Mouse (Mus musculus): ENCODE measurements around the gene Dnah12. TPM values are rescaled to one million over a fixed set of nuclear protein-coding genes. Genes with fewer than 3 reads are reported as not detected.
"Not testable (repeated sequence)": the region's sequence is repeated elsewhere in the genome, so short reads cannot be mapped to it uniquely, and the experiment has no call there.

Dnah12 gene
- polyA plus RNA-seq, 1 experiment from 2014 or later = 0.01 TPM

DNA sequence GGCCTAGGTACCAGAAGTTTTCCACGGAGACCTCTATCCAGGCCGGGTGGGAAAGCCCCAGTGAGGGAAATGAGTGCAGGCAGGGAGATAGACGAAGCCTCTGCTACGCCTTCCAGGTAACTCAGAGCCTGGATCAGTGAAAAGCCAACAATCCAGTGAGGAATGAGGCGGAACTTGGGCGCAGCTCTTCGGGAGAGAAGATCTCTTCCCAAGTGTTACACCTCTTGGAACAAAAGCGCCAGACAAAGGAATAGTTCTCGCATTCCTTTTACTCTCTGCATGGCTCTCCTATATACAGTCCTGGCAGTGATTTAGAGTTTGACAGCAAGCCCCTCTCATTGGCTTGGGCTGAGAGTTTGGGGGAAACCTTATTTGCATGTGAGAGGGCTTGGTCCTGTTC is 217.4 kb downstream of the Dnah12 start:
- not testable (repeated sequence) for DNase-seq (ENCODE audit: low spot score); H3K27ac ChIP-seq (ENCODE audit: low read depth, low read length); H3K4me1 ChIP-seq (ENCODE audit: control insufficient read depth, insufficient read depth, low read length); H3K9ac ChIP-seq (ENCODE audit: low read length); H3K36me3 ChIP-seq (ENCODE audit: control insufficient read depth, insufficient read depth, low read length); H3K4me2 ChIP-seq (ENCODE audit: low read depth); H3K9me3 ChIP-seq (ENCODE audit: control insufficient read depth, low read length); H3K27me3 ChIP-seq (ENCODE audit: control insufficient read depth, insufficient read depth, low read length); H3K4me3 ChIP-seq (ENCODE audit: low read depth, low read length); ATAC-seq (ENCODE audit: insufficient read depth, low FRiP score, low TSS enrichment)
- 46% methylated on average over 9 of the region's 9 CpGs for WGBS

DNA sequence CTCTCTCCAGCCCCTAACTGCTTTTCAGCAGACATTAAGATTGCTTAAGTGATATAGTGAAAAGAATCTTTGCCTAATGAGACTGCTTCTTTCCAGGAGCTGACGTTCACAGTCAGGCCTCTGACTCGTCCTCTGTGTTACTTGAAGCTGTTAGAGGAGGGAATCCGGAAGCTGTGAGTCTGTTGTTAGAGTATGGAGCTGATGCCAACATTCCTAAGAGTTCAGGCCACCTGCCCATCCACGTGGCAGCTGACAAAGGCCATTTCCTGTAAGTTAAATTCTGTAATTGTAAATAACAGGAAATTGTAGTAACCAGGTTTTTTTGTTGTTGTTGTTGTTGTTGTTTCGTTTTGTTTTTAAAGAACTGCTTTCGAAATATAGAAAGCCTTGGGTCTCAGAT is 218.1 kb downstream of the Dnah12 start:
- H3K9me3 ChIP-seq (ENCODE audit: control insufficient read depth, low read length) = no peaks in the 10 kb centered on the region
- no peak overlapping the region for H3K4me2 ChIP-seq (ENCODE audit: low read depth)
- no peak for ATAC-seq (ENCODE audit: insufficient read depth, low FRiP score, low TSS enrichment)
- H3K4me1 ChIP-seq (ENCODE audit: control insufficient read depth, insufficient read depth, low read length) = no peaks in the 10 kb centered on the region
- H3K27me3 ChIP-seq (ENCODE audit: control insufficient read depth, insufficient read depth, low read length) = no peaks in the 10 kb centered on the region
- WGBS = 76% methylated on average over 6 of the region's 6 CpGs
- no peak for DNase-seq (ENCODE audit: low spot score)
- H3K9ac ChIP-seq (ENCODE audit: low read length) = no peak overlapping the region
- H3K27ac ChIP-seq (ENCODE audit: low read depth, low read length) = no peak overlapping the region
- no peak overlapping the region for H3K4me3 ChIP-seq (ENCODE audit: low read depth, low read length)
- no peaks in the 10 kb centered on the region for H3K36me3 ChIP-seq (ENCODE audit: control insufficient read depth, insufficient read depth, low read length)

DNA sequence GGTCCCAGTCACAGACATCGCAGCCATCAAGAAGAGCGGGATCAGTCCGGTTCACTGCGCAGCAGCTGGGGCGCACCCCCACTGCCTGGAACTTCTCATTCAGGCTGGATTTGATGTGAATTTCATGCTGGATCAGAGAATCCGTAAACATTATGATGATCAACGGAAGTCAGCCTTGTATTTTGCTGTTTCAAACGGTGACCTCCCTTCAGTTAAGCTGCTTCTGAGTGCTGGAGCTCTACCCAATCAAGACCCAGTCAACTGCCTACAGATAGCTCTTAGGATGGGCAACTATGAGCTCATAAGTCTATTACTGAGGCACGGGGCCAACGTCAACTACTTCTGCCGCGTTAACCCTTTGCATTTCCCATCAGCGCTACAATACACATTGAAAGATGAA is 218.8 kb downstream of the Dnah12 start:
- Histone ChIP-seq H3K4me1 (ENCODE audit: control insufficient read depth, insufficient read depth, low read length) (no peaks in the 10 kb centered on the region), H3K4me3 (ENCODE audit: low read depth, low read length) (no peak overlapping the region), H3K36me3 (ENCODE audit: control insufficient read depth, insufficient read depth, low read length) (no peaks in the 10 kb centered on the region), H3K27ac (ENCODE audit: low read depth, low read length) (no peak overlapping the region), H3K9ac (ENCODE audit: low read length) (no peak overlapping the region), H3K27me3 (ENCODE audit: control insufficient read depth, insufficient read depth, low read length) (no peaks in the 10 kb centered on the region), H3K9me3 (ENCODE audit: control insufficient read depth, low read length) (no peaks in the 10 kb centered on the region), H3K4me2 (ENCODE audit: low read depth) (no peak overlapping the region)
- DNase-seq (ENCODE audit: low spot score) = no peak
- WGBS = 93% methylated on average over 13 of the region's 13 CpGs
- no peak for ATAC-seq (ENCODE audit: insufficient read depth, low FRiP score, low TSS enrichment)

DNA sequence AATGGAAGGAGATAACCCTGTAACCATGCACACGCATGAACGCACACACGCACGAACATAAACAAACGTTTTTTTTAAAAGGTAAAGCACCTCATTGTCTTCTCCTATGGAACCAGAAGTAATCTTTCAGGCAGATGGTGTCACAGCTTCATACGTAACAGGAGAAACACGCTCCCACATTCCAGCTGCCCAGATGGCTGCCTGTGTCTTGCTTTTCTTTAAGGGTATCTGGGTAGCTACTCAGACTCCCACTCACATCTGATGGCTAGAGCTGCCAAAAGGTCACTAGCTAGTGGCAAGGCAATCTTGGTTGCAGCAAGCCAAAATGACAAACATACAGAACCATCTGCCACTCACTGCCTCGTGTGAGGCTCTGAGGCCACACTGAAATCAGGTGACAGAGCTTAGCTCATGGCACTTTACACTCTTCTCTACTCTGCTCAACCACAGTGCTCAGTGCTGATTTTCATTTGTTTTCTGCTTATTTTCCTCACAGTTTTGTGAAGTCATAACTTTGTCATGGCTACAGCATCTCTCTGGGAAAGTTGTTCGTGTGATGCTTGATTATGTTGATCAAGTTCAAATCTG is 220.7 kb downstream of the Dnah12 start:
- Histone ChIP-seq H3K4me2 (ENCODE audit: low read depth) (no peak overlapping the region), H3K9me3 (ENCODE audit: control insufficient read depth, low read length) (no peaks in the 10 kb centered on the region), H3K27ac (ENCODE audit: low read depth, low read length) (no peak overlapping the region), H3K4me3 (ENCODE audit: low read depth, low read length) (no peak overlapping the region), H3K9ac (ENCODE audit: low read length) (no peak overlapping the region), H3K36me3 (ENCODE audit: control insufficient read depth, insufficient read depth, low read length) (no peaks in the 10 kb centered on the region), H3K4me1 (ENCODE audit: control insufficient read depth, insufficient read depth, low read length) (no peaks in the 10 kb centered on the region), H3K27me3 (ENCODE audit: control insufficient read depth, insufficient read depth, low read length) (no peaks in the 10 kb centered on the region)
- 55% methylated on average over 9 of the region's 9 CpGs for WGBS
- DNase-seq (ENCODE audit: low spot score) (no peak), ATAC-seq (ENCODE audit: insufficient read depth, low FRiP score, low TSS enrichment) (no peak)

DNA sequence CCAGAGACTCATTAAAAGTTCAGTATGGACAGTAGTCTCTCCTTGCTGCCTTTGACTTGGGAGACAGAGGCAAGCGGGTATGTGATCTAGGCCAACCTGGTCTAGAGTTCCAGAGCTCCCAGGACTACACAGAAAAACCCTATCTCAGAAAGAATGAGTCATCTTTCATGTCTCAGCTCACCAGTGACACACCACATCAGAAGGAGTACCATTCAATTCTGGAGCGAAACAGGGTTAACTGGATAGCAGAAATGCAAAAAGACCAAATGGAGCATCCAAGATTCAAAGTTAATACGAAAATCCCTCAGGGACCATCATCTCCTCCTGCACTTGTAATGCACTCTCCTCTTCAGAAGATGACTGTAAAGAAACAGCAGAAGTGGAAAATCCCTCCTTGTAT is 226.2 kb downstream of the Dnah12 start:
- H3K4me1 ChIP-seq (ENCODE audit: control insufficient read depth, insufficient read depth, low read length) = no peaks in the 10 kb centered on the region
- ATAC-seq (ENCODE audit: insufficient read depth, low FRiP score, low TSS enrichment) = no peak
- H3K4me2 ChIP-seq (ENCODE audit: low read depth) = no peak overlapping the region
- no peak overlapping the region for H3K9ac ChIP-seq (ENCODE audit: low read length)
- no peak for DNase-seq (ENCODE audit: low spot score)
- H3K9me3 ChIP-seq (ENCODE audit: control insufficient read depth, low read length) = no peaks in the 10 kb centered on the region
- H3K27ac ChIP-seq (ENCODE audit: low read depth, low read length) = no peak overlapping the region
- no peak overlapping the region for H3K4me3 ChIP-seq (ENCODE audit: low read depth, low read length)
- 96% methylated on average over 3 of the region's 3 CpGs for WGBS
- H3K27me3 ChIP-seq (ENCODE audit: control insufficient read depth, insufficient read depth, low read length) = no peaks in the 10 kb centered on the region
- H3K36me3 ChIP-seq (ENCODE audit: control insufficient read depth, insufficient read depth, low read length) = no peaks in the 10 kb centered on the region

DNA sequence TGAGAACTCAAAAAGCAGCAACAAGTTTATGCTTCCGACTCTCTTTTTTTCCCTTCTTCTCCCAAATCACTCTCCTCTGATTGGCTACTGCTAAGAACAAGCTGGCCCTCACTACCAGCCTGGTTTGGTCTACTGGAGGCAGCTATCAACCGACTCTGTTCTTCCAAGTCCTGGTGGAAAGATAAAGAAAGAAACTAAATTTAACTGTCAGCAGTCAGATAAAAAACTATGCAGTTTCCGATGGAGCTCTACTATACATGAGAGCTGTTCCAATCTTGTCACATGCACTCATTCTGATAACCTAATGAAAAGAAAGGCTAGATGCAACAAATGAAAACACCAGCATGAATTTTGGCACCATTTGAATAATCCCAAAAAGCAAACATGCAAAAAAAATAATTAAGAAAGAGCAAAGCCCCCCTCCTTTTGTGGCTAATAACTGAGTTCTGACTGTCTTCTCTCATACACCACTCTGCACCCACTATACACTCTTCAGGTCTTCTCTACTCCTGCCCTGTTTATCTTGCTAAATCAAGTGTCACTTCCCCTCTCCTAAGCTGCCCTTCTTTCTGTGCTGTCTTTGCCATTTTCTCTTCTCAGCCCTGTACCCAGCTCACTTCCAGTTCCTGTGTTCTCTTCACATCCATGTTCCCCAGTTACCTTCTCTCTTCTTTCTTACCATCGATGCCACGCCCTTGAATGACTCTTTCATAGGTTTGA is 230.8 kb downstream of the Dnah12 start:
- Histone ChIP-seq H3K4me3 (ENCODE audit: low read depth, low read length) (no peak overlapping the region), H3K27ac (ENCODE audit: low read depth, low read length) (no peak overlapping the region), H3K4me1 (ENCODE audit: control insufficient read depth, insufficient read depth, low read length) (no peaks in the 10 kb centered on the region), H3K9me3 (ENCODE audit: control insufficient read depth, low read length) (no peaks in the 10 kb centered on the region), H3K4me2 (ENCODE audit: low read depth) (no peak overlapping the region), H3K27me3 (ENCODE audit: control insufficient read depth, insufficient read depth, low read length) (no peaks in the 10 kb centered on the region), H3K36me3 (ENCODE audit: control insufficient read depth, insufficient read depth, low read length) (peaks cover 4% of the 10 kb centered on the region; the same call in 1 of the 2 replicates), H3K9ac (ENCODE audit: low read length) (no peak overlapping the region)
- WGBS = 93% methylated on average over 5 of the region's 5 CpGs
- DNase-seq (ENCODE audit: low spot score) = no peak
- ATAC-seq (ENCODE audit: insufficient read depth, low FRiP score, low TSS enrichment) = no peak

DNA sequence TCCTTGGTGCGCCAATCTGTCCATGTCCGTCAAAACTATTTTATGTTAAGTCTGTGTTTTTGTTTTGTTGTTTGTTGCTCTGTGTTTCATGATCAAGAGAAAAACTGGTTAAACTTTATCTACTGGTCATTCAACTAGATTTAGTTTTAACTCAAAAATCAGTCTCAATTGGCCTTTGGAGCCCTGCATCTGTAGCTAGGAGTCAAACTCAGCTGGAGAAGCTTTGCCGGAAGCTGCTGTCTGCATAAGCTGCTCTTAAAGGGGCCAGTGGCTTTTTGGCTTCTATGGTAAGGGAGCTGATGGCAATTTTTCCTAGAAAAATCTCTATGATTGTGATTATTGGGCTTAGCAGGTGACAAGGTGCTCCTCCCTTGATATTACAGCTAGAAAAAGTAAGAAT is 241.8 kb downstream of the Dnah12 start:
- ATAC-seq (ENCODE audit: insufficient read depth, low FRiP score, low TSS enrichment) = no peak

DNA sequence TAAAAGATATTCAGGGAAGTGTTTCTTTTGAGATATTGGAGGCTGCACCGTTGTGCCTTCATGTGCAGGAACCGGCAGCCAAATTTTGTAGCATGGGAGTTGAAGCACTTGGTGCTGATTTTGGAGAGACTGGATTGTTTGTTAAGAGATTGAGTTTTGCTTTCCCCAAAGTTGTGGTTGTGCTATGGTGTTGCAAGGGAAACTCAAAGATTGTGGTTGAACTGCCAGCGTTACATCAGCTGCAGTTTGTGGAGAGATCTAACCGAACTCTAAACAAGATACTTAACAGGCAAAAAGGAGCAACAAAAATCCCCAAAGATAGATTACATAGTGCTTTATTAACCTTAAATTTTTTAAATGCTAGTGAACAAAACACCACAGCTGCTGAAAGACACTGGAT is 242.5 kb downstream of the Dnah12 start:
- H3K27ac ChIP-seq (ENCODE audit: low read depth, low read length) = no peak overlapping the region
- H3K4me2 ChIP-seq (ENCODE audit: low read depth) = no peak overlapping the region
- no peaks in the 10 kb centered on the region for H3K27me3 ChIP-seq (ENCODE audit: control insufficient read depth, insufficient read depth, low read length)
- WGBS = 97% methylated on average over 4 of the region's 4 CpGs
- ATAC-seq (ENCODE audit: insufficient read depth, low FRiP score, low TSS enrichment) (no peak), DNase-seq (ENCODE audit: low spot score) (no peak)
- no peak overlapping the region for H3K4me3 ChIP-seq (ENCODE audit: low read depth, low read length)
- no peaks in the 10 kb centered on the region for H3K4me1 ChIP-seq (ENCODE audit: control insufficient read depth, insufficient read depth, low read length)
- no peaks in the 10 kb centered on the region for H3K9me3 ChIP-seq (ENCODE audit: control insufficient read depth, low read length)
- no peak overlapping the region for H3K9ac ChIP-seq (ENCODE audit: low read length)
- H3K36me3 ChIP-seq (ENCODE audit: control insufficient read depth, insufficient read depth, low read length) = no peaks in the 10 kb centered on the region

More for the DNA sequence above, 241.8 kb downstream of the Dnah12 start:
- Histone ChIP-seq H3K9ac (ENCODE audit: low read length) (no peak overlapping the region), H3K27ac (ENCODE audit: low read depth, low read length) (no peak overlapping the region), H3K9me3 (ENCODE audit: control insufficient read depth, low read length) (no peaks in the 10 kb centered on the region), H3K4me3 (ENCODE audit: low read depth, low read length) (no peak overlapping the region), H3K4me2 (ENCODE audit: low read depth) (no peak overlapping the region), H3K27me3 (ENCODE audit: control insufficient read depth, insufficient read depth, low read length) (no peaks in the 10 kb centered on the region), H3K4me1 (ENCODE audit: control insufficient read depth, insufficient read depth, low read length) (no peaks in the 10 kb centered on the region), H3K36me3 (ENCODE audit: control insufficient read depth, insufficient read depth, low read length) (no peaks in the 10 kb centered on the region)
- DNase-seq (ENCODE audit: low spot score) = no peak
- 91% methylated on average over 3 of the region's 3 CpGs for WGBS

All from neural tube, embryonic 11.5 days (tissue).